Mouse (Mus musculus): ENCODE data around the gene Cds2. TPM values are rescaled to one million over a fixed set of nuclear protein-coding genes. Genes with fewer than 3 reads are reported as not detected.

The Cds2 gene
- total and polyA plus RNA-seq, 3 experiments: 48.0 to 90.4 (median 75.4) TPM

GRCm38 (mm10) chr2:132279978-132280377 is 17.0 kb downstream of the Cds2 start:
- Histone ChIP-seq H3K4me3 (no peak overlapping the region), H3K36me3 (ENCODE audit: control insufficient read depth, insufficient read depth, low read length) (peaks cover 42% of the 10 kb centered on the region), H3K27me3 (ENCODE audit: control insufficient read depth, insufficient read depth, low read length) (no peaks in the 10 kb centered on the region), H3K79me2 (replicated peaks; ENCODE audit: control insufficient read depth, insufficient read depth, low read length) (peaks cover 9% of the 10 kb centered on the region), H3K9ac (ENCODE audit: low read depth, low read length) (no peak overlapping the region), H3K4me1 (ENCODE audit: control insufficient read depth, insufficient read depth, low read length) (peaks cover 38% of the 10 kb centered on the region), H3K27ac (peak overlapping the region; percentile 98)
- TF ChIP-seq EP300 (IDR thresholded peaks at IDR 0.05; ENCODE audit: insufficient read depth, low read depth, low read length) (no peak), POLR2A (IDR thresholded peaks at IDR 0.05; ENCODE audit: insufficient read depth, low read depth, low read length) (no peak), CTCF (IDR thresholded peaks at IDR 0.05) (no peak)
- DNase-seq: peak in 1 of 2 experiments; percentile 41
- WGBS: 39% methylated on average over 4 of the region's 4 CpGs
- intact Hi-C loops (cut with DNase I): loop anchor here (2.0 kb wide), 1 partner anchor 15 kb away; no protein-coding TSS in a partner anchor

- H3K9ac ChIP-seq (ENCODE audit: low read depth, low read length): no peak overlapping the region
- peaks cover 40% of the 10 kb centered on the region for H3K36me3 ChIP-seq (ENCODE audit: control insufficient read depth, insufficient read depth, low read length)
- peak overlapping the region; percentile 98 for H3K27ac ChIP-seq
- no peak for DNase-seq
- no peak overlapping the region for H3K4me3 ChIP-seq
- intact Hi-C loops (cut with DNase I): loop anchor here (2.0 kb wide), 1 partner anchor 16 kb away; no protein-coding TSS in a partner anchor
- peaks cover 6% of the 10 kb centered on the region for H3K79me2 ChIP-seq (replicated peaks; ENCODE audit: control insufficient read depth, insufficient read depth, low read length)
- TF ChIP-seq POLR2A (IDR thresholded peaks at IDR 0.05; ENCODE audit: insufficient read depth, low read depth, low read length) (no peak), EP300 (IDR thresholded peaks at IDR 0.05; ENCODE audit: insufficient read depth, low read depth, low read length) (no peak)
- H3K27me3 ChIP-seq (ENCODE audit: control insufficient read depth, insufficient read depth, low read length): no peaks in the 10 kb centered on the region
- 76% methylated on average over 10 of the region's 10 CpGs for WGBS
- peaks cover 43% of the 10 kb centered on the region for H3K4me1 ChIP-seq (ENCODE audit: control insufficient read depth, insufficient read depth, low read length)
These were observed 17.7 kb downstream of the Cds2 start for GRCm38 (mm10) chr2:132280518-132281120.

GRCm38 (mm10) chr2:132281560-132282452 is 18.9 kb downstream of the Cds2 start:
- H3K27me3 ChIP-seq (ENCODE audit: control insufficient read depth, insufficient read depth, low read length): no peaks in the 10 kb centered on the region
- H3K27ac ChIP-seq: peak overlapping the region; percentile 98
- peak in 1 of 2 experiments; percentile 31 for DNase-seq
- no peak overlapping the region for H3K4me3 ChIP-seq
- 29% methylated on average over 10 of the region's 10 CpGs for WGBS
- no peak overlapping the region for H3K9ac ChIP-seq (ENCODE audit: low read depth, low read length)
- intact Hi-C loops (cut with DNase I): loop anchor here (2.0 kb wide), 1 partner anchor 17 kb away; no protein-coding TSS in a partner anchor
- peaks cover 42% of the 10 kb centered on the region for H3K4me1 ChIP-seq (ENCODE audit: control insufficient read depth, insufficient read depth, low read length)
- peaks cover 43% of the 10 kb centered on the region for H3K36me3 ChIP-seq (ENCODE audit: control insufficient read depth, insufficient read depth, low read length)
- 0 out of 2 replicates have a peak, but pooled peaks have one; percentile 13 for TF ChIP-seq EP300 (IDR thresholded peaks at IDR 0.05; ENCODE audit: insufficient read depth, low read depth, low read length)
- TF ChIP-seq CTCF (IDR thresholded peaks at IDR 0.05): no peak
- H3K79me2 ChIP-seq (replicated peaks; ENCODE audit: control insufficient read depth, insufficient read depth, low read length): 0 out of 2 replicates have a peak, but pooled peaks cover 3% of the 10 kb centered on the region

- peak overlapping the region; percentile 52 for H3K9ac ChIP-seq (ENCODE audit: low read depth, low read length)
- WGBS: 22% methylated on average over 12 of the region's 12 CpGs
- 0 out of 2 replicates have a peak, but pooled peaks cover 3% of the 10 kb centered on the region for H3K79me2 ChIP-seq (replicated peaks; ENCODE audit: control insufficient read depth, insufficient read depth, low read length)
- peak; percentile 43 to 55 for DNase-seq
- intact Hi-C loops (cut with DNase I): no loop called here
- H3K4me3 ChIP-seq: no peak overlapping the region
- no peaks in the 10 kb centered on the region for H3K27me3 ChIP-seq (ENCODE audit: control insufficient read depth, insufficient read depth, low read length)
- peaks cover 46% of the 10 kb centered on the region for H3K36me3 ChIP-seq (ENCODE audit: control insufficient read depth, insufficient read depth, low read length)
- H3K4me1 ChIP-seq (ENCODE audit: control insufficient read depth, insufficient read depth, low read length): peaks cover 42% of the 10 kb centered on the region
- no peak for TF ChIP-seq EP300 (IDR thresholded peaks at IDR 0.05; ENCODE audit: insufficient read depth, low read depth, low read length)
- no peak for TF ChIP-seq POLR2A (IDR thresholded peaks at IDR 0.05; ENCODE audit: insufficient read depth, low read depth, low read length)
- TF ChIP-seq CTCF (IDR thresholded peaks at IDR 0.05): peak; percentile 48
- peak overlapping the region; percentile 98 for H3K27ac ChIP-seq
These were observed 19.7 kb downstream of the Cds2 start for GRCm38 (mm10) chr2:132282453-132283174.

- intact Hi-C loops (cut with DNase I): no loop called here
- 0 out of 2 replicates have a peak, but pooled peaks cover 3% of the 10 kb centered on the region for H3K79me2 ChIP-seq (replicated peaks; ENCODE audit: control insufficient read depth, insufficient read depth, low read length)
- 29% methylated on average over 15 of the region's 15 CpGs for WGBS
- no peak for TF ChIP-seq EP300 (IDR thresholded peaks at IDR 0.05; ENCODE audit: insufficient read depth, low read depth, low read length)
- TF ChIP-seq POLR2A (IDR thresholded peaks at IDR 0.05; ENCODE audit: insufficient read depth, low read depth, low read length): no peak
- TF ChIP-seq CTCF (IDR thresholded peaks at IDR 0.05): no peak
- H3K27me3 ChIP-seq (ENCODE audit: control insufficient read depth, insufficient read depth, low read length): no peaks in the 10 kb centered on the region
- H3K36me3 ChIP-seq (ENCODE audit: control insufficient read depth, insufficient read depth, low read length): peaks cover 43% of the 10 kb centered on the region
- peaks cover 38% of the 10 kb centered on the region for H3K4me1 ChIP-seq (ENCODE audit: control insufficient read depth, insufficient read depth, low read length)
- DNase-seq: peak in 1 of 2 experiments; percentile 28
- H3K4me3 ChIP-seq: peak overlapping the region; percentile 19
- H3K27ac ChIP-seq: peak overlapping the region; percentile 98
- H3K9ac ChIP-seq (ENCODE audit: low read depth, low read length): peak overlapping the region; percentile 37; the same call in 1 of the 2 replicates
These were observed 20.5 kb downstream of the Cds2 start for GRCm38 (mm10) chr2:132283236-132284070.
